In genomic region chr8:84442043-84442442, GRCm38 (mm10) we compare ENCODE assay signal across 14 mouse cellular contexts. TPM values are rescaled to one million over a fixed set of nuclear protein-coding genes. Genes with fewer than 3 reads are reported as not detected.
A peak's percentile ranks its signal among the peaks of the same experiment; 100 is the strongest.
DNase-seq lines count a peak whose midpoint lies in the region; ATAC-seq lines count a peak whose summit lies in the region.
"Had no signal": no experiment of that assay in that cellular context is flagged by ENCODE, and none has a peak within 500 bp of the region (broad histone marks: within the 10 kb centered on the region; RNA-seq: fewer than 3 reads in every experiment).

No protein-coding gene starts in this region.

- H3K36me3 ChIP-seq in midbrain, embryonic 13.5 days, result peaks cover 23% of the 10 kb centered on the region
- no peaks in the 10 kb centered on the region for H3K36me3 ChIP-seq in midbrain, embryonic 11.5 days (ENCODE audit: control insufficient read depth, insufficient read depth, low read length)
- H3K36me3 ChIP-seq: heart, embryonic 15.5 days; limb, embryonic 13.5 days had no signal

- H3K4me1 ChIP-seq in midbrain, embryonic 13.5 days (replicated peaks), result peaks cover 5% of the 10 kb centered on the region
- H3K4me1 ChIP-seq in midbrain, embryonic 11.5 days (ENCODE audit: control insufficient read depth, insufficient read depth, low read length), result no peaks in the 10 kb centered on the region
- H3K4me1 ChIP-seq: limb, embryonic 13.5 days had no signal

- no peaks in the 10 kb centered on the region for H3K27me3 ChIP-seq in midbrain, embryonic 13.5 days
- no peaks in the 10 kb centered on the region for H3K27me3 ChIP-seq in midbrain, embryonic 11.5 days (ENCODE audit: control insufficient read depth, insufficient read depth, low read length)
- H3K27me3 ChIP-seq: heart, embryonic 15.5 days; limb, embryonic 13.5 days had no signal

- no peak overlapping the region for H3K4me2 ChIP-seq in midbrain, embryonic 13.5 days (replicated peaks)
- H3K4me2 ChIP-seq in midbrain, embryonic 11.5 days, result no peak overlapping the region
- H3K4me2 ChIP-seq: heart, embryonic 15.5 days; limb, embryonic 13.5 days had no signal

- DNase-seq in adrenal gland, postnatal 14 days, result peak; percentile 7
- no peak for DNase-seq in adrenal gland, adult (ENCODE audit: inconsistent age in 2 of 2, low spot score in 1 of 2)
- peak; percentile 12 for DNase-seq in heart, postnatal 4 days
- no peak for DNase-seq in heart, adult 8-10 months (ENCODE audit: low spot score)
- DNase-seq in midbrain, embryonic 11.5 days (ENCODE audit: low spot score, missing footprints), result no peak
- peak; percentile 30 for DNase-seq in R1 (ENCODE audit: low read depth, low spot score)
- DNase-seq in urinary bladder, adult 18-20 months (ENCODE audit: low spot score in 2 of 2), result no peak
- DNase-seq: cerebellum, adult 11-12 months; liver, postnatal 0 days; thymus, postnatal 4 days had no signal

- H3K9me3 ChIP-seq in midbrain, embryonic 13.5 days, result no peaks in the 10 kb centered on the region
- no peaks in the 10 kb centered on the region for H3K9me3 ChIP-seq in midbrain, embryonic 11.5 days (ENCODE audit: control insufficient read depth, low read length)
- H3K9me3 ChIP-seq: heart, embryonic 15.5 days; limb, embryonic 13.5 days had no signal

- no peak overlapping the region for H3K9ac ChIP-seq in midbrain, embryonic 13.5 days (replicated peaks)
- H3K9ac ChIP-seq in midbrain, embryonic 11.5 days (ENCODE audit: low read length), result no peak overlapping the region
- H3K9ac ChIP-seq: heart, embryonic 15.5 days; limb, embryonic 13.5 days; liver, postnatal 0 days had no signal

- ATAC-seq in midbrain, embryonic 13.5 days, result 0 out of 2 replicates have a peak, but pooled peaks have one; percentile 50
- ATAC-seq in midbrain, embryonic 11.5 days (ENCODE audit: low FRiP score), result no peak
- ATAC-seq: liver, postnatal 0 days had no signal

- H3K4me3 ChIP-seq in midbrain, embryonic 13.5 days (replicated peaks), result no peak overlapping the region
- H3K4me3 ChIP-seq in midbrain, embryonic 11.5 days (ENCODE audit: low read depth, low read length), result no peak overlapping the region
- H3K4me3 ChIP-seq: heart, embryonic 15.5 days; limb, embryonic 13.5 days; myocyte had no signal

- WGBS in midbrain, embryonic 13.5 days, result 20% methylated on average over 1 of the region's 1 CpGs
- 25% methylated on average over 1 of the region's 1 CpGs for WGBS in midbrain, embryonic 11.5 days

- peak overlapping the region; percentile 45; the same call in 1 of the 2 replicates for H3K27ac ChIP-seq in midbrain, embryonic 13.5 days
- H3K27ac ChIP-seq in midbrain, embryonic 11.5 days (ENCODE audit: low read depth, low read length), result no peak overlapping the region
- H3K27ac ChIP-seq: heart, embryonic 15.5 days; limb, embryonic 13.5 days had no signal

RNA-seq across cellular contexts. Expression of gene Cacna1a, which starts 53.8 kb away (rescaled TPM):
- 4.5 and 10.4 TPM in 2 replicates for total RNA-seq in adrenal gland, postnatal 14 days (2021)
- 1 to 10 TPM; 6.6 to 8.0 TPM for total RNA-seq in heart, postnatal 4 days (2021)
- 1 to 10 TPM; 1.3 to 3.6 (median 2.8) TPM for total RNA-seq in heart, adult 8-10 months (2022)
- 18.6 and 19.0 TPM in 2 replicates for polyA plus RNA-seq in midbrain, embryonic 13.5 days (2015; fragmentation: Nextera tagmentation; extraction: Ambion mirVana)
- 6.3 TPM in 2 replicates for polyA plus RNA-seq in midbrain, embryonic 11.5 days (2014; fragmentation: Nextera tagmentation; extraction: Ambion mirVana)

Comparison
In these comparisons a context has a peak if more than half of its experiments do, and no peak if none do; other contexts are left out.
1. DNase-seq: peak in adrenal gland, postnatal 14 days (single experiment), heart, postnatal 4 days (single experiment) and R1 (single experiment); none in adrenal gland, adult (0 of 2), heart, adult 8-10 months (single experiment), midbrain, embryonic 11.5 days (single experiment) and urinary bladder, adult 18-20 months (0 of 2).